8 mouse cellular contexts compared by ENCODE assay signal in the genomic region with DNA sequence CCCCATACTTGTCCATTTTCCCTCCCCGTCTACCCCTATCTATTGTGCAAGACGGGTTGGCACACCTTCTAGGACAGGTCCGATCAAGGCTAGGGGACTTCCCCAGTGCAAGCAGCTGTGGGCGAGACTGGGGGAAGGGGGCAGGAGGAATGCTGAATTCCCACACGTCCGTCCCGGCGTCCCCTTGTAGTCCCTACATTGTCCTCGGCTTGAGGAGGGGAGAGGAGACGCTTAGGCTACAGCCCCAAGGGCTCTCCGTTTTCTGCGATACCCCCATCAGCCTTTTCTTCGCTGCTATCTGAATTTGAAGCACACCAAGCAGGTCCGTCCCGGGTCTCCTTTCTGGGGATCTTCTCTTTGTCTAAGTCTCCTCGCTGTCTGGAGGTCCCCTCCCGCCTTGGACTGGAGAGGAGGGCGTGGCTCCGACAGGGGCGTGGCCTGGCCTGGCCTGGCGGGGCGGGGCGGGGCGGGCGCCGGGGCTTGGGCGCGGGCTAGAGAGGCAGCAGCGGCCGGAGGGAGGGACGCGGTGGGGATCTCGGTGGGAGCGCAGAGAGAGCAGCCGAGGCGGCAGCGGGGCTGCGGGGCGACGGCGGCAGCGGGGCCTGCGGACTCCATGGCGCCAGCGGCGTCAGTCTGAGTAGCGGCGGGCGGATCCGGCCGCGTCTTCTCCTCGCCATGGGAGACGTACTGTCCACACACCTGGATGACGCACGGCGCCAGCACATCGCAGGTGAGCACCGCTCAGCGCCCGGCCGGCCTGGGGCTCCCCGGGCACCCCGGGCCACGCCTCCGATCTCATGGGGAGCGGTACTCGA. TPM values are rescaled to one million over a fixed set of nuclear protein-coding genes. Genes with fewer than 3 reads are reported as not detected.
A peak's percentile ranks its signal among the peaks of the same experiment; 100 is the strongest.
DNase-seq lines count a peak whose midpoint lies in the region; ATAC-seq lines count a peak whose summit lies in the region.

A gene (plus strand): TSS at position 440 of the 815 bp plus-strand sequence.

- peak within 1 kb of the TSS; percentile 83 for H3K27ac ChIP-seq in intestine, embryonic 15.5 days

- peak; percentile 91 for ATAC-seq in intestine, embryonic 15.5 days

- H3K4me1 ChIP-seq in intestine, embryonic 15.5 days (replicated peaks): peaks cover 56% of the 10 kb centered on the region

- no peaks in the 10 kb centered on the region for H3K36me3 ChIP-seq in intestine, embryonic 15.5 days

- H3K9ac ChIP-seq in intestine, embryonic 15.5 days: peak within 1 kb of the TSS; percentile 78

- H3K9me3 ChIP-seq in intestine, embryonic 15.5 days: no peaks in the 10 kb centered on the region

- H3K4me3 ChIP-seq in intestine, embryonic 15.5 days (replicated peaks): peak within 1 kb of the TSS; percentile 74

- no peaks in the 10 kb centered on the region for H3K27me3 ChIP-seq in intestine, embryonic 15.5 days (replicated peaks)

- intact Hi-C loops in left cerebral cortex, postnatal 36 days (cut with DNase I): loop anchor here (2.0 kb wide), 1 partner anchor 33 kb away; no protein-coding TSS in a partner anchor

- whole genome bisulfite sequencing in intestine, embryonic 15.5 days: under 1% methylated on average over 68 of the region's 68 CpGs

- DNase-seq in adrenal gland, postnatal 25 days: peak; percentile 88
- DNase-seq in embryo, embryonic 9.5 days (ENCODE audit: extremely low spot score): peak; percentile 98
- DNase-seq in gonadal fat pad, adult 2 months (ENCODE audit: low read depth): no peak
- peak; percentile 70 to 76 for DNase-seq in left cerebral cortex, postnatal 36 days (ENCODE audit: low spot score in 2 of 2)
- DNase-seq in mesoderm, embryonic 11.5 days (ENCODE audit: low read depth, low spot score): peak; percentile 90
- DNase-seq in right cerebral cortex, postnatal 4 days: peak; percentile 82
- peak; percentile 96 for DNase-seq in yolk sac, embryonic 10.5 days (ENCODE audit: low spot score)

- H3K4me2 ChIP-seq in intestine, embryonic 15.5 days (replicated peaks): peak within 1 kb of the TSS; percentile 90

RNA-seq across cellular contexts. Expression of the gene that starts here (rescaled TPM):
- 14.0 and 15.2 TPM in 2 replicates for total RNA-seq in adrenal gland, postnatal 25 days (2021)
- polyA plus RNA-seq in gonadal fat pad, adult 2 months (2012; rRNA removed): 41.8 and 48.6 TPM in 2 replicates
- 40.4 and 42.2 TPM in 2 replicates for polyA plus RNA-seq in intestine, embryonic 15.5 days (2015; fragmentation: Nextera tagmentation; extraction: Ambion mirVana)
- total RNA-seq in left cerebral cortex, postnatal 36 days (2021): 10 to 100 TPM; 22.6 to 23.7 TPM
